Mouse (Mus musculus) lung, adult 18-20 months (tissue): ENCODE data around the gene Myog.

Experiments
- DNase-seq, 2 experiments: peaks; one replicate each; pipeline ENCODE4 v3.0.0; 2022; ENCODE audit warnings: mixed read lengths in 2 of 2

Gene Myog

DNA sequence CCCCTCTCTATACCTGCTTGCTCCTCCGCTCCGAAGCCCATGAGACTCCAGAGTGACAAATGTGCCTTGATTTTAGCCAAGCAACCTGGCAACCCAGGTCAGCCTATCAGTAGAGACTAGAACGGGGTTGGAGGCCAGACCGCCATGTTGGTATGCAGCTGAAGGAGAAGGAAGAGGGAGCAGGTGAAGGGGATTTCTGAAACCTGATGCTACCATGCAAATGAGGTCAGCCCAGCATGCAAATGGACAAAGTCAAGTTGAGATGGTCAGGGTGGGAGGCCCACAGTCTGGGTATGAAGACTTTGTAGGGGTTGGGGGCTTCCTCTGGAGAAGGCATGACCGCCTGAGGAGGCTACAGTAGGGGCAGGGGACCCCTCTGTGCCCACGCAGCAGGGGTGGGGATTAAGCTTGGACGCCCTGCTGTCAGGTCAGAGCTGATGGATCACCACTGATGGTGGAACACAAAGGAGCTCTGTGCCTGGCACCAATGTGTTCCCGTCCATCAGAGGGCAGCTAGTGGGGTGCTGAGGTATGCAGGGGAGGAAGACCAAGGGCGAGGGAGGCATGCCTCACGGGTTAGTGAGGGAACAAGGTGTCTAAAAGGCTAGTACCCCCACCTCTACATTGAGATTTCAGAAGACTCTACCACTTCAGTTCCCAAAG, 4.2 kb upstream of the Myog start:
- no peak for DNase-seq

DNA sequence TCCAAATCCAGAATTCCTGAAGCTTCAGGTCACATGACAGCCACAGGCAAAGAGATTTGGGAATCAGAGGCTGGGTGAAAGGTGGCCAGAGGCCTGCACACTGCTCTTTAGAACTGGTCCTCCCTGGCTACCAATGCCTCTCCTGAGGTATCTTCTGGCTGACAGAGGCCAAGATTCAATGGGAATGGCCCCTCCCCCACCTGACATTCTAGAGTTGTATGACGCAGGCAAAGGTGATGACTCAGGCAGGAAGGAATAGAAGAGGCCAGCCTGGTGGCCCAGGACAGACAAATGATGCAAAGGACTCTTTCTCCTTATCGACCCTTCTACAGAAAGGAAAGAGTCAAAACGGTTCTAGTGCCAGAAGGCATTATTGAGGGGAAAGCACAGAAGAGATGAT, 1.6 kb upstream of the Myog start:
- DNase-seq = no peak

DNA sequence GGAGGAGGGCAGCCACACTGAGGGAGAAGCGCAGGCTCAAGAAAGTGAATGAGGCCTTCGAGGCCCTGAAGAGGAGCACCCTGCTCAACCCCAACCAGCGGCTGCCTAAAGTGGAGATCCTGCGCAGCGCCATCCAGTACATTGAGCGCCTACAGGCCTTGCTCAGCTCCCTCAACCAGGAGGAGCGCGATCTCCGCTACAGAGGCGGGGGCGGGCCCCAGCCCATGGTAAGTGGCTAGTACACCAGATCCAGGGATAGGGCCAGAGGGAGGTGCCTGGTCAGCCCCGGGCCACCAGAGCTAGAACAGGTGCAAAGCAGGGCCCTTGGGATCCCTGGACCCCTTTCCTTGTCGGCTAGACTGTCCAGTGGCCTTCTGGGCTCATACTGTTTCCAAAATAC, 511 bp downstream of the Myog start:
- no peak for DNase-seq

DNA sequence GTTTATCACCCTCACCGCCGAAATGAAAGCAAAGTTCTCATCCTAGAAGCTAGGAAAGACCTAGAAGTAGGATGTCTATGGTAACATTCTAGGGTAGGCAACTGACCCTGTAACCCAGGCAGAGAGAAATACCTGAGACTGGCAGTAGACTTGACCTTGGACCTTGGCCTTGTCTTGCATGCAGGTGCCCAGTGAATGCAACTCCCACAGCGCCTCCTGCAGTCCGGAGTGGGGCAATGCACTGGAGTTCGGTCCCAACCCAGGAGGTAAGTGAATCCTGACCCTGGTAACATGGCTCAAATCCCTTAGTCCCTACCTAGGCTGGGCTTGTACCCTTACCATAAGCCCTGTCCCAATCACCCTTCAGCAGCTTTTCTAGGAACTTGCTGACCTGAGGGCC, 1.1 kb downstream of the Myog start:
- DNase-seq = no peak

DNA sequence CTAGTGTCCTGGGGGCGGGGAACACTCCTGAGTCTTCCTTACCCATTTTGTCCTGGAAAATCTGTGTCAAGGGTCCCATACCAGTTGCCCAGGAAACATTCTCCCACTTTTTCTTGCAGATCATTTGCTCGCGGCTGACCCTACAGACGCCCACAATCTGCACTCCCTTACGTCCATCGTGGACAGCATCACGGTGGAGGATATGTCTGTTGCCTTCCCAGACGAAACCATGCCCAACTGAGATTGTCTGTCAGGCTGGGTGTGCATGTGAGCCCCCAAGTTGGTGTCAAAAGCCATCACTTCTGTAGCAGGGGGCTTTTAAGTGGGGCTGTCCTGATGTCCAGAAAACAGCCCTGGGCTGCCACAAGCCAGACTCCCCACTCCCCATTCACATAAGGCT, 1.8 kb downstream of the Myog start:
- DNase-seq = no peak

DNA sequence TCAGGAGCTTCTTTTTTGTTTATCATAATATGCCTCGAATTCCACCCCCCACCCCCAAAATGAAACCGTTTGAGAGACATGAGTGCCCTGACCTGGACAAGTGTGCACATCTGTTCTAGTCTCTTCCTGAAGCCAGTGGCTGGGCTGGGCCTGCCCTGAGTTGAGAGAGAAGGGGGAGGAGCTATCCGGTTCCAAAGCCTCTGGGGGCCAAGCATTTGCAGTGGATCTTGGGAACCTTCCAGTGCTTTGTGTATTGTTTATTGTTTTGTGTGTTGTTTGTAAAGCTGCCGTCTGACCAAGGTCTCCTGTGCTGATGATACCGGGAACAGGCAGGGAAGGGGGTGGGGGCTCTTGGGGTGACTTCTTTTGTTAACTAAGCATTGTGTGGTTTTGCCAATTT, 2.3 kb downstream of the Myog start:
- DNase-seq = no peak

DNA sequence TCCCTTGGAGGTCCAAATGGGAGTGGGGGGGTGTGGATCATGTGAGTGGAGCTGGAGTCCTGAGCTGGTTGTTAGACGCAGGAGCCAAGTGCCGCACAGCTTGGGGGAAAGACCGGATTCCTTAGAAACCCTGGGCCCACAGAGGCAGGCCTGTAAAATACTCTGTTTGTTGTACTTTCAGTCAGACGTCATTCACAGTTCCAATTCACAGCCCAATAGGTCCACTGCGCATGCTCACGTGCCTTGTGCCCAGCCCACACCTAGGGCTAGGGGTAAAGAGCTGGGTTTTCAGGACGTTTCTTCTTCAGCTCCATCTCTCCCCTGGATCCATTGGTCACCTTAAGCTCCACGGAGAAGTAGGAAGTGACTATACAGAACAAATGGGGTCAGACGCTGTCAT, 2.8 kb downstream of the Myog start:
- no peak for DNase-seq

DNA sequence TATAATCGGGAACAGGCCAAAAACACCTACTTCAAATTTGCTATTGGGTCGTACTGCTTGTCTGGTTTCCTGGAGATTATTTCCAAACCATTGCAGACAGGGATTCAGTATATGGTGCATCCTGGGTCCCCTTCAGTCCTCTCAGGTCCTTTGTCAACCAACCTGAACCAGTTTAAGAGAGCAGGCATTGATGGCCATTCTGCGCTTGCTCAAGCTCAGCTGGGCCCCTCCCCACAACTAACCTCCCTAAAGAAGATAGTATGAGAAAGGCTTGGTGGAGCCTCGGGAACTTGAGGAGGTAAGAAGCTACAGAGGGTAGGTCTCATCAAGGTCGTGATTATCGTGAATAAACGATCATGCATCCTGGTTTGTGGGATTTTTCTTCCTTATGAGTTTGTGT, 3.5 kb downstream of the Myog start:
- DNase-seq = no peak

DNA sequence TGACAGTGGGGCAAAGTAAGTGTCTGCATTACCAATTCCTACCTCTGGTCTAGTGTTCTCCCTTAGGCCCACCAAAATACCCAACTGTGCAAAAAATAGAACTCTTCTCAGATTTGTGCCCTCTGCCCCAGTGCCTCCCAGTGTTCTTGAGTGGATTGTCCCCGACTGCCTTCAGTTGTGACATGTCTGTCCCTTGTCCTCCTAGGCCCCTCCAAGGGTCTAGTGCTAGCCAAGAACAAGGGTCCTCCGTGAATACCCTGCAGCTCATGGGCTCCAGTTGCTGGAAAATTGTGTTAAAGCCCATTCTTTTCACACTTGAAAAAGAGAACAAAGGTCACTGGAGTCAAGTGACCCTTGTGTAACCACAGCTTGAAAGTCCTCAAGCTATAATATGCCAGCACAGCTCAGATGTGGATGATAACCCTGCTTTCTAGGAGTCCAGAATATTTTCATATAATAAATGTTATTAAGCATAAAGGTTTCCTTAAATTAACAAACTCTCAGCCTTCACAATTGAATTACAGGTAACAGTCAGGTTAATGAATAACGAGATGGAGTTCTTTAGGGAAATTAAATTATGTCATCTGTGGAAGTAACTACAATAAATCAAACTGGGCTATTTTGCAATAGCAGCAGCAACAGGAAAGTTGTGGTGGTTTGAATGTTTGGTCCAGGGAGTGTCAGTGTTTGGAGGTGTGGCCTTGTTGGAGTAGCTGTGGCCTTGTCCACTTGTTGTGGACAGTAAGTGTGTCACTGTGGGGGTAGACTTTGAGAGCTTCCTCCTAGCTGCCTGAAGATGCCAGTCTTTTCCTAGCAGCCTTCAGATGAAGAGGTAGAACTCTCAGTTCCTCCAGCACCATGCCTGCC, 4.2 kb downstream of the Myog start:
- DNase-seq = peak in 1 of 2 experiments; percentile 48

DNA sequence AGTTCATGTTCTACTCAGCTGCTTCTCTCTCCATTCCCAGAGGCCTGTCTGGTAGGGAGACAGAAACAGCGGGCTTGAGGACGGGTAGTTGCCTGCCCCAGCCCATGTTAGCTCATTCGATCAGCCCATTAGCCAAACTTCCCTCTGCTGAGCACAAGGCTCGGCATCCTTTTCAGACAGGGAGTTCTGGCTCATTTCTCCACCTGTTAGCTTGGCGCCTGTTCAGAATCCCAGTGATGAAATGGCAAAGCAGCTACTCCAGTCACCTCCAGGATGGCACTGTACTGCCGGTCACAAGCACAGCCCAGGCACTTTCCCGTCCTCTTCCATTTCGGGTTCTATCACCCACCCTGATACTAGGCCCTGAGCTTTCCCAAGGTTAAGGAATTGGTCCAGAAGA, 7.5 kb downstream of the Myog start:
- DNase-seq = no peak

DNA sequence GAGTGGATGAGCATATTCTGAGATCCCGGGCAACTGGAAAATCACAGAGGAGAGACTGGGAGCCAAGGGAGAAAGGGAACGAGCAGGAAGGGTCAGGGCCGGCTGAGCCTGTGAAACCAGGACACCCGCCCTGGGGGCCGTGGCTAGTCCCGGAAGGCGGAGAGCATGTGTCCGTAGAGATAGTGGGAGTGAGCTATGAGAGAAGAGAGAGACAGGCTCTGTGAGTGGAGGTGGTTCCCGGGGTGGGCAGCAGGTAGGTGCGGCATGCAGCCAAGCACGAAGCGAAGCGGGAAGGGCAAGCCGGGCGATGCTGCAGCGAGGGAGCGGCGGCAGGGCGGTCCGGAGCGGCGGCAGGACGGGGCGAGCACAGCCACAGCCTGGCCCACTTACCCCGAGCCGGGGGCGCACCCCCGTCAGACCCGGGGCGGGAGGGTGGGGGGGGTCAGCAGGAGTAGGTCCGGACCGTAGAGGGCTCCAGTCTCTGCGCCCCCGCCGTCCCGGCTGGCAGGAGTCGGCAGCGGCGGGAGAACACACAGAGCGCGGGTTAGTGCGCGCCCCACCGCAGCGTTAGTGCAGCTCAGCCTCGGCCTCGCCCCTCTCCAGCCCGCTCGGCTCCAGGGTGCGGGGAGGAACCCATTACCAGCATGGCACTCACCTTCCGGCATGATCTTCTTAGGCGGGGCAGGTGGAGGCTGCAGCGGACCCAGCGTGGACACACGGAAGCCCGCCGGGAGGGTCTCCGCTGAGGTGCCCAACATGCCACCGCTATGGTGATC, 9.0 kb downstream of the Myog start:
- peak in 1 of 2 experiments; percentile 19 for DNase-seq

DNA sequence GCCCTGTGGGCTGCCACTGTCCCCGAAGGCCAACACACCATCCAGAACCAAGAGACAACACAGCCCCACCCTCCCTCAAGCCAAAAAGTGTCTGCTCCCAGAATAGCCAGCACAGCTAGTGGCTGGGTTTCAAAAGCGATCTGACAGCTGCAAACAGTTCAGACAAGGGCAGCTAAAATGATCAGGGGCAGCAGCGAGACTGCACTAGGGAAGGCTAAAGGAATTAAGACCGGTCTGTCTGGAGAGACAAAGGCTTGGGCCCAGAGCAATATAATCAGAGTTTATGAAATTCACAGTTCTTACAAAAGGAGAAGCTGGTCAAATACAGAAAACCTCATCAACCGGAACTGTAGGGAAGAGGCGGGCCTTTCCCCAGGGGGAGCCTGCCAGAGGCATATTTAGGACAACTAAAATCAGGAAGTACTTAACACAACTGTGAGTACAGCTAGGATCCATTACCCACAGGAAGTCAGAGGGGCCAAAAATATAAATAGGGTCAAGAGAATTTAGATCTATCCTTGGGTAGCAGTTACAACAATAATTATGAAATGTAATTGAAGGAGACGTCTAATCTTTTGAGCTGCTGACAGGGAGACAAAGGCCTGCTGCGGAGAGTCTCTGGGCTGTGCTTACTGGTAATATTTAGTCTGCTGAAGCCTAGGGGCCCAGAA, 12.9 kb downstream of the Myog start:
- peak; percentile 68 to 73 for DNase-seq

DNA sequence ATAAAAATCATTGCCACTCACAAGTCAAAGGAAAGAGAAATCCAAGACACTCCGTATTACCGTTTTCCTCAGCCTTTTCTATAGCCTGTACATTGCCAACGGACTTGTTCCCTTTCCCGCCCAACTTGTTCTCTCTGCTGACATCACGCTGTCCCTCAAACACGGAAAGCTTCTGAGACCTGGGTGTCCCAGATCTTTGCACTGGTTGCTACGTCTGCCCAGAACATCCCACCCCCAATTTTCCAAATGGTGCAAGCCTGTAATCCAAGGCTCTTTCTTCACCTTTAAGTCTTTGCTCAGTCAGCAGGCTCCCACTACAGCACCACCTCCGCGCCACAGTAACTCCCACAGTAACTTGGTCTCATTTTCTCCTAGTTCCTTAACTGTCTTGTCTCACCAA, 15.2 kb downstream of the Myog start:
- DNase-seq = no peak

DNA sequence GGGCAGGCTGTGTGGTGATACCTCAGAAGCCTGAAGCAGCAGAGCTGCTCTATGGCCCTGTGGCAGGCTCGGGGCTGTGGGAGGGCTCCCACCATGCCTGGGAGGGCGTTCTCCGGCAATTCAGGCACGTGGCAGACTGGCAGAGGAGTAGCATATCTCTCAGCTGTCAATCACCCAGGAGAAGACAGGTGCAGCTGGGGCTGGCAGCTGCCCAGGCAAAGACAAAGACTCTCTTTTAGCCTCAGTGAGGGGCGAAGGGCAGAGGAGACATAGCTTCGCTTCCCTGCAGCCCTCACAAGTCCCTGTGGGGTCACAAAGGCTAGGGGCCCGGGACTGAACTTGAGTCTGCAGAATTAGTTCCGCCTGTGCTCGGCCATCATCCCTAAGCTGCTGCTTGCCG, 17.6 kb downstream of the Myog start:
- no peak for DNase-seq

DNA sequence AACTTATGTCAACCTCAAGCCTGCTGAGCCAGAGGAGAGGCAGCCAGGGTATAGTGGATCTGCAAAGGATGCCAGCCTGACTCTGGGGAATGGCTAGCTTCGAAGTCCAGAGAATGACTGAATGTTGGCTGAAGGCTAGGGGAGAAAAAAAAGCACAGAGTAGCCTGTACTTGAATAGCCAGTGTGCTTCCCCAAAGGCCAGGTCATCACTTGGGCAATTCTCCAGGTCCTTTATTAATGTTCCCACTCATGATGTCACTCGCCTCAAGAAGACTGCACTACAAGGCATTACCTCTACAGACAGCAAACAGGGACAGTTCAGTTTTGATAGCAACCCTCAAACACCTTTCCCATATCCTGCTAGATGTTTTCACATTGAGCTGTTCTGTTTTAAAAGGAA, 20.5 kb downstream of the Myog start:
- no peak for DNase-seq

DNA sequence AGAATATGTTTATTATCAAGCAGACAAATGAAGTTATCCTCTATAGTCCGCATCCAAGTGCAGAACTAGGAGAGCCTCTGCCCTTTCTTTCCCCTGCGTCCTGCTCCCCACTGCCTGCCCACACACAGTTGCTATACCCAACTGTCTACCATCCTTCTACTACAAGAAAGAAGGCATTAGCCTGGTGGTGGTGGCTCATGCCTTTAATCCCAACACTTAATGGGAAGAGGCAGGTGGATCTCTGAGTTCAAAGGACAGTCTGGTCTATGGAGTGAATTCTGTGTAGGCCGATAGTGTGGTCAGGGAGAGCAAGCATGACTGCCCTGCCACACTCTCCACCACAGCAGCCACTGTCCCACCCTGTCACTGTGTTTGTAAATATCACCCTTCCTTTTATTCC, 20.9 kb downstream of the Myog start:
- DNase-seq = no peak

DNA sequence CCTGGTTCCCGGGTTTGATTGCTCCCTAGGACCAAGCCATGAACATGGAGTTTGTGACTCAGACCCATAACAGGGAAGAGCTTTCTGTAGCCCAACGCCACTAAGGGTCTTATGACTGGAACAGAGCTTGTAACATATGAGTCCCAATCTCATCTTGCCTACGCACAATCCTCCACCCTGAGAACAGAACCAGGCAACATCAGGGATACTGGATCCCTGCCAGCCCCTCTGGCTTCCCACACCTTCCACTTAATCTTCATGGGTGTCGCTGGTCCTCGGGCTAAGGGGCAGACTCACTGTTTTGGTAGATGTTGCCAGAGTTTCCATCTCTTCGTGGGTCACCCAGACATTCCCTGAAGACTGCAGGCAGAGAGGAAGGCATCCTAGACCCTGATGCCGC, 22.0 kb downstream of the Myog start:
- no peak for DNase-seq

DNA sequence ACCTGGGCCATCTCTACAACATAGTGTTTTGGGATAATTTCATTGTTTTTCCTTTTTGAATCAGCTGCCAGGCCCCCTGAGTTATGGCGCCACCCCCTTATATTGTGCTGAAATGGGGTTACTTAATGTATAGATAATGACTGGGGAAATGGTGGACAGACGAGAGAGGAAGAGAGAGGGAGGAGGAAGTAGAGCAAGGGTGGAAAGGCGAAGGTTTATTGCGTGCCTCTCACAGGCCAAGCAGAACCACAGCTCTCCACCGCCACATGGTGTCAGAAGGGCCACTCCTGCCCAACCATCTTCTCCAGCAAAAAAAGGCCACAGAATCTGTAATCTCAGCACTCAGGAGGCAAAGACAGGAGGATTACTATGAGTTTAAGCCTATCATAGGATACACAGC, 25.4 kb downstream of the Myog start:
- no peak for DNase-seq

DNA sequence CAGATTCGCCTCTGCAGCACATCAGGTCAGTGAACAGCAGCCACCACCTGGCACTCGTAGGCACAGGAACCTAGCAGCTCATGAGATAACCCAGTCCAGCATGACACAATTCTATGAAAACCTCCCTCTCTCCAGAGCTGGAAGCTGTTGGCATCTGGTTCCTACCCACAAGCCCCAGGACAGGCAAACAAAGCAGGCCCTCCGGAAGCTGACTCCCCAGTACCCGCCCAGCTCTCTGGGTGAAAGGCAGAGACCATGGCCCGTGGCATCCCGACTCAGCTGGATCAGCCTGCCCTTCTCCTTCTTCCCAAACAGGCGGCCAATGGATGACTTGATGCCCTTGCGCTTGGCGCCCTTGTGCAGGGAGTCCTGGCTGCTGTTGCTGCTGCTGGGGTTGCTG, 26.6 kb downstream of the Myog start:
- DNase-seq = no peak

DNA sequence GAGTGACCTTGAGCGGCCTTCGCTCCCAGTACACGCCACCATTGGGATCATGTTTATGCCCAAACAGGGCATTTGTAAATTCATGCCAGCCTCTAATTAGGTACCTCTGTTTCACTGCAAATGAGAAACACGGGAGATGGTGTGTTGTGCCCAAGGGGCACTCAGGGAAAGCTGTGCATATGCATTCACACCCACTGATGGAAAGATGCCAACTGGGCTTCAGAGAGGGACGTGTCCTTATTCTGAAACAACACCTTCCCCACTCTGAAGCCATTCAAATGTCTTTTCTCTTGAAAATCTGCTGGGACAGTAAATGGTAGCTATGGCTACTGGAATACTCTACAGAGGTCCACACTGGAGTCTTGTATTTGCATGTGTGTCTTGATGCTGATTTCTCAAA, 28.5 kb downstream of the Myog start:
- no peak for DNase-seq

DNA sequence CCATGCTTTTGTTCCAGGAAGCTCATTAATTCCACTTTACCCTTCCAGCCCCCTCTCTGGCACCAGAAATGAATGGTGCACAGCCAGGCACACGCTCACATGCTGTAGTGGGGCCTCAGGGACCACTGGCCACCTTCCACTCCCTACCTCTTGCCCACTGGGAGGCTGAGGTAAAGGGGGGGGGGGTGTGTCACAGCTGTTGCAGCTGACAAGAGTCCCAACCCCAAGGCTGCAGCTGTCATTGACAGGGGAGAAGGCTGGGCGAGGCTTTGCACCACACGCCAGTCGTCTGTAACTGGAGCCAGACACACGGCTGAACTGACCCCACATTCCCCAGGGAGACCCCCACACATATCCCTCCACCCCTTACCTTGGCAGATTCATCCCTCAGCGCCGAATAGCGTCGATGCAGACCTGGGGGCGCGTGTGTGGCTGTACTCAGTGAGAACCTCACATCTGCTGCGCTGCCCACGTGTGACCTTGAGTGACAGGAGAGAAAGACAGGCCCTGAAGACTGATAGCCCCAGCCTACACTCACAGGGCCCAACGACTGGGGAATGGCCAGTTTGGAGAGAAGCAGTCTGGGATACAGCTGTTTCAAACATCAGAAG, 31.0 kb downstream of the Myog start:
- DNase-seq = no peak

DNA sequence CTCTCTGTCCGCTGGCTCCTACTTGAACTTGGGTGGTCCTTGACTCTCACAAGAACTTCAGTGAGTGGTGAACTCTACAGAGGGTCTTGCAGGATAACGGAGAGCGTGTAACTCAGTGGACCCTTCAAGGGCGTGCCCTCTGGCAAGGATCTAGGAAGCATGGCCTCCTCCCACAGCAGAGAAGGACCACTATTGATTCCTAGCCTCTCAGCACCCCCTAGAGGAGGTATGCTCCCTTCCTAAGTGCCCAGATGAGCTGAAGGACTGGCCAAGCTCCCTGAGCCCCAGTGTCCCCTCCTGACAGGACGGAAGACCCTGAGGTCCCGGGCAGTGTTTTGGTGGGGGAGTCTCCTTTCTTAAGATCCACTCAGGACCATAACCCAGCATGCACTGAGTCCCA, 32.8 kb downstream of the Myog start:
- DNase-seq = peak; percentile 32 to 35

DNA sequence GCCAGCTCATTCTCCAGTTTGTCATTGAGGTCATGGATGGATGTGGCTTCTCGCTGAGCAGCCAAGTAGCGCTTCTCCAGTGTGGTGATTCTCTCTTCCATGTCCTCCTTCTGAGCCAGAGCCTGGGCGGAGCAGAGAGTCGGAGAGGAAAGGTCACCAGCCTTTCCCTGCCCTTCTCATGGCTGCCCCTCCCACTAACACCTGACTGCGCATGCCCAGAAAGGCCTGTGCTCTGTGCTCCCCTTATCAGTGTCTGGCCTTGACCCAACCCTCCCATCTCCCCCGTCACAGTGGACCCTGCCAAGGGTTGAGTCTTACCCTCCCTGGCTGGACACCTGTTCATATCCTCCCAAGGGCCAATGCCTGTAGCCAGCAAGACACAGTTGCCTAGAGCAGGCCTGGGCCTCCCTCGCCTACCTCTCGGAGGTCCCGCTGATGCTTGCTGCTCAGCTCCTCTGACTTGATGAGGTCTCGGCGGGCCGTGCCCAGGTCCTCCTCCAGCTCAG, 37.1 kb downstream of the Myog start:
- no peak for DNase-seq
